Mouse (Mus musculus): ENCODE data around the gene Bbc3. TPM values are rescaled to one million over a fixed set of nuclear protein-coding genes. Genes with fewer than 3 reads are reported as not detected.
A peak's percentile ranks its signal among the peaks of the same experiment; 100 is the strongest.

The Bbc3 gene
- polyA plus RNA-seq, 1 experiment: 50.9 TPM

- TF ChIP-seq CTCF (IDR thresholded peaks at IDR 0.05; ENCODE audit: extremely low read depth, insufficient read length, insufficient replicate concordance, low read depth, low read length): no peak
- no peak for TF ChIP-seq POLR2A (IDR thresholded peaks at IDR 0.05; ENCODE audit: low read depth, low read length)
- WGBS: 19% methylated on average over 4 of the region's 4 CpGs
- H3K4me3 ChIP-seq (ENCODE audit: low read depth, low read length): no peak overlapping the region
- H3K27me3 ChIP-seq (ENCODE audit: control insufficient read depth, insufficient read depth, low read length): no peaks in the 10 kb centered on the region
- peaks cover 5% of the 10 kb centered on the region for H3K4me1 ChIP-seq (ENCODE audit: control insufficient read depth, insufficient read depth, insufficient read length, low read length)
- H3K27ac ChIP-seq (ENCODE audit: insufficient read depth, low read depth, low read length): no peak overlapping the region
- no peaks in the 10 kb centered on the region for H3K36me3 ChIP-seq (ENCODE audit: control insufficient read depth, insufficient read depth, low read length)
Observed at GRCm38 (mm10) chr7:16294346-16294745, 13.8 kb upstream of the Bbc3 start.

GRCm38 (mm10) chr7:16294837-16295236 lies 13.4 kb upstream of the Bbc3 start:
- H3K27ac ChIP-seq (ENCODE audit: insufficient read depth, low read depth, low read length): peak overlapping the region; percentile 95
- peaks cover 9% of the 10 kb centered on the region for H3K4me1 ChIP-seq (ENCODE audit: control insufficient read depth, insufficient read depth, insufficient read length, low read length)
- peak overlapping the region; percentile 75 for H3K4me3 ChIP-seq (ENCODE audit: low read depth, low read length)
- TF ChIP-seq CTCF (IDR thresholded peaks at IDR 0.05; ENCODE audit: extremely low read depth, insufficient read length, insufficient replicate concordance, low read depth, low read length) (peak; percentile 91), POLR2A (IDR thresholded peaks at IDR 0.05; ENCODE audit: low read depth, low read length) (peak; percentile 41; the same call in 1 of the 2 replicates)
- no peaks in the 10 kb centered on the region for H3K36me3 ChIP-seq (ENCODE audit: control insufficient read depth, insufficient read depth, low read length)
- H3K27me3 ChIP-seq (ENCODE audit: control insufficient read depth, insufficient read depth, low read length): peaks cover 4% of the 10 kb centered on the region
- WGBS: under 1% methylated on average over 23 of the region's 23 CpGs

GRCm38 (mm10) chr7:16295321-16295900 lies 12.8 kb upstream of the Bbc3 start:
- H3K36me3 ChIP-seq (ENCODE audit: control insufficient read depth, insufficient read depth, low read length): no peaks in the 10 kb centered on the region
- peak overlapping the region; percentile 95 for H3K27ac ChIP-seq (ENCODE audit: insufficient read depth, low read depth, low read length)
- TF ChIP-seq CTCF (IDR thresholded peaks at IDR 0.05; ENCODE audit: extremely low read depth, insufficient read length, insufficient replicate concordance, low read depth, low read length): no peak
- TF ChIP-seq POLR2A (IDR thresholded peaks at IDR 0.05; ENCODE audit: low read depth, low read length): no peak
- peaks cover 9% of the 10 kb centered on the region for H3K27me3 ChIP-seq (ENCODE audit: control insufficient read depth, insufficient read depth, low read length)
- peaks cover 10% of the 10 kb centered on the region for H3K4me1 ChIP-seq (ENCODE audit: control insufficient read depth, insufficient read depth, insufficient read length, low read length)
- peak overlapping the region; percentile 75 for H3K4me3 ChIP-seq (ENCODE audit: low read depth, low read length)
- 2% methylated on average over 41 of the region's 41 CpGs for WGBS

GRCm38 (mm10) chr7:16296146-16296545 lies 12.0 kb upstream of the Bbc3 start:
- Histone ChIP-seq H3K4me1 (ENCODE audit: control insufficient read depth, insufficient read depth, insufficient read length, low read length) (peaks cover 10% of the 10 kb centered on the region), H3K4me3 (ENCODE audit: low read depth, low read length) (no peak overlapping the region), H3K27me3 (ENCODE audit: control insufficient read depth, insufficient read depth, low read length) (peaks cover 9% of the 10 kb centered on the region), H3K36me3 (ENCODE audit: control insufficient read depth, insufficient read depth, low read length) (no peaks in the 10 kb centered on the region), H3K27ac (ENCODE audit: insufficient read depth, low read depth, low read length) (peak overlapping the region; percentile 53)
- 38% methylated on average over 2 of the region's 2 CpGs for WGBS
- no peak for TF ChIP-seq CTCF (IDR thresholded peaks at IDR 0.05; ENCODE audit: extremely low read depth, insufficient read length, insufficient replicate concordance, low read depth, low read length)
- TF ChIP-seq POLR2A (IDR thresholded peaks at IDR 0.05; ENCODE audit: low read depth, low read length): no peak

- TF ChIP-seq POLR2A (IDR thresholded peaks at IDR 0.05; ENCODE audit: low read depth, low read length): peak; percentile 51; the same call in 1 of the 2 replicates
- peak; percentile 26; the same call in 1 of the 2 replicates for TF ChIP-seq CTCF (IDR thresholded peaks at IDR 0.05; ENCODE audit: extremely low read depth, insufficient read length, insufficient replicate concordance, low read depth, low read length)
- WGBS: 5% methylated on average over 22 of the region's 22 CpGs
- peaks cover 9% of the 10 kb centered on the region for H3K27me3 ChIP-seq (ENCODE audit: control insufficient read depth, insufficient read depth, low read length)
- peak overlapping the region; percentile 44 for H3K4me3 ChIP-seq (ENCODE audit: low read depth, low read length)
- no peaks in the 10 kb centered on the region for H3K36me3 ChIP-seq (ENCODE audit: control insufficient read depth, insufficient read depth, low read length)
- H3K4me1 ChIP-seq (ENCODE audit: control insufficient read depth, insufficient read depth, insufficient read length, low read length): peaks cover 10% of the 10 kb centered on the region
- H3K27ac ChIP-seq (ENCODE audit: insufficient read depth, low read depth, low read length): peak overlapping the region; percentile 53
Observed at GRCm38 (mm10) chr7:16296766-16297390, 11.3 kb upstream of the Bbc3 start.

- 63% methylated on average over 2 of the region's 2 CpGs for WGBS
- Histone ChIP-seq H3K4me3 (ENCODE audit: low read depth, low read length) (no peak overlapping the region), H3K36me3 (ENCODE audit: control insufficient read depth, insufficient read depth, low read length) (no peaks in the 10 kb centered on the region), H3K27me3 (ENCODE audit: control insufficient read depth, insufficient read depth, low read length) (peaks cover 9% of the 10 kb centered on the region), H3K27ac (ENCODE audit: insufficient read depth, low read depth, low read length) (no peak overlapping the region), H3K4me1 (ENCODE audit: control insufficient read depth, insufficient read depth, insufficient read length, low read length) (peaks cover 10% of the 10 kb centered on the region)
- no peak for TF ChIP-seq POLR2A (IDR thresholded peaks at IDR 0.05; ENCODE audit: low read depth, low read length)
- no peak for TF ChIP-seq CTCF (IDR thresholded peaks at IDR 0.05; ENCODE audit: extremely low read depth, insufficient read length, insufficient replicate concordance, low read depth, low read length)
Observed at GRCm38 (mm10) chr7:16297616-16298015, 10.6 kb upstream of the Bbc3 start.

- Histone ChIP-seq H3K4me3 (ENCODE audit: low read depth, low read length) (no peak overlapping the region), H3K36me3 (ENCODE audit: control insufficient read depth, insufficient read depth, low read length) (no peaks in the 10 kb centered on the region), H3K27me3 (ENCODE audit: control insufficient read depth, insufficient read depth, low read length) (peaks cover 9% of the 10 kb centered on the region), H3K27ac (ENCODE audit: insufficient read depth, low read depth, low read length) (no peak overlapping the region), H3K4me1 (ENCODE audit: control insufficient read depth, insufficient read depth, insufficient read length, low read length) (peaks cover 10% of the 10 kb centered on the region)
- 81% methylated on average over 5 of the region's 5 CpGs for WGBS
- TF ChIP-seq CTCF (IDR thresholded peaks at IDR 0.05; ENCODE audit: extremely low read depth, insufficient read length, insufficient replicate concordance, low read depth, low read length) (no peak), POLR2A (IDR thresholded peaks at IDR 0.05; ENCODE audit: low read depth, low read length) (no peak)
Observed at GRCm38 (mm10) chr7:16298927-16299326, 9.3 kb upstream of the Bbc3 start.

Data from small intestine, adult 2 months (tissue).